Mouse (Mus musculus): Measurements from ENCODE around the gene Apol7a.
A peak's percentile ranks its signal among the peaks of the same experiment; 100 is the strongest.
"Not testable (repeated sequence)": the region's sequence is repeated elsewhere in the genome, so short reads cannot be mapped to it uniquely, and the experiment has no call there.

The Apol7a gene

GRCm38 (mm10) chr15:77399027-77399426 lies at the start of gene Apol7a:
Gene Apol7a (minus strand): TSS chr15:77399110.
- not testable (repeated sequence) for DNase-seq

DNA sequence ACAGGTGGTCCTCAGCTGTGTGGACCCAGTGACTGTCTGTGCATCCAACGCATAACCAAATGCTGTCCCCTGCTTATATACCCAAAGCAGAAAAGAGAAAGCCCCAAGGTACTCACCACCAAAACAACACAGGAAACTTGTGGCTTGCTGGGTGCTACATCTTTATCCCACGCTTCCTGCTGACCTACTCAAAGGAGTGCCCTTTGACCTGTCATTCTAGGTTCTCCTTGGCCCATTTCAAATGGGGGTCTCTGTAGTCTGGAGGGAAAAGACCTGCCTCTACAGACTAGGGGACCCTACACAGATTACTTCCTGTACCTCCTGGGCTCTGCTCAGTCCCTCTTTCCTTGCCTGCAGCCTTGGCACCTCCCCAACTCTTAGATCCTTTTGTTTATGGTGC lies 48.5 kb upstream of the Apol7a start, which contains the start of gene Apol7b:
Apol7b (minus strand) TSS at position 101 of the 400 bp plus-strand sequence.
- DNase-seq = not testable (repeated sequence)

- not testable (repeated sequence) for DNase-seq
These were observed 46.8 kb upstream of the Apol7a start for GRCm38 (mm10) chr15:77445668-77446067.

- peak; percentile 39 for DNase-seq
These were observed 45.8 kb upstream of the Apol7a start for GRCm38 (mm10) chr15:77444746-77445145.

- not testable (repeated sequence) for DNase-seq
These were observed 30.0 kb upstream of the Apol7a start for GRCm38 (mm10) chr15:77428690-77429448.

DNA sequence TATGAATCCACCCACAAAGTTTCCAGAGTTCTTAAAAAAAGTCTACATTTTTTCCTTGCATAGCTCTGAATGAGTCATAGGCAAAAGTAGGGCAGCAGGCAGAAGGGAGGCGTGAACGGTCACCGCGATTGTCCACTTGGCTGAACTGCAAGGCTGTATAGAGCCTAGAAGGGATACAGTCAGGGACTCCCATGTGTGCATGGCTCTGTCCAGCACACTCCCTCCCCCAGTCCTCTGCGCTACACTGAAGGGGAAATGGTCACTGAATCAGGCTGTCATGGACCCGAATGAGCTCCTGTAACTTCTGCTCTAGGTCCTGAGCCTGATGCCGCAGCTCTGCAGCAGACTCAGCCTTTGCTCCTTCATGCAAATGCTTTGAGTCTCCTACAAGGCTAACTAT lies 24.0 kb upstream of the Apol7a start:
- not testable (repeated sequence) for DNase-seq

GRCm38 (mm10) chr15:77419657-77420056 lies 20.7 kb upstream of the Apol7a start:
- DNase-seq = not testable (repeated sequence)

DNA sequence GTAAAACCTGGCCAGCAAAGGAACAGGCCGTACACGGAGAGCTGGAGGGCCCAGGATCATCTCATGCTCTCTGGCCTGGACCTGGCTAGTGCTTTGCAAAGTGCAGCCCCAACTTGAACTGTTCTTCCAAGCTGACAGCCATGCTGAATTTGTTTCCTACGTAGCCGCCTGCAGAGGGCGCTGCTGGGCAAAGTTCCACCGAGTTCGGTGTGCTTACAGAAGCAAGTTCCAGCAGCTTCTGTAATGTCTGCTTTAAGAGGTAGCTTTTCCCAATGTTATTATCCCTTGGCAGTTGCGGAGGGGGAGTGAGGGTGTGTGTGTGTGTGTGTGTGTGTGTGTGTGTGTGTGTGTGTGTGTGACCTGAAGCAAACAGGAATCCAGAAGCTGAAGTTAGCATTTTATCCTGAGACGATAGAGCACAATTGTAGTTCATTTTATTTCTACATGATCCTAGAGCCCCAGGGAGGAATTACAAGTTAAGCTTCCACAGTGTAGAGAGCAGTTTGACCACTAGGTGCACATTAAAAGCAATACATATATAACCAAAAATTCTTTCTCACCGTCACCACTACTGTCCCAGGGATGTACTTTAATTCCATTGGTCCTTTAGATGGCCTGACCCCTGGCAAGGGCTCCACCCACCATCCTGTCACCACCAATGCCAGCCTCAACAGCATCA lies 17.9 kb upstream of the Apol7a start:
- not testable (repeated sequence) for DNase-seq

DNA sequence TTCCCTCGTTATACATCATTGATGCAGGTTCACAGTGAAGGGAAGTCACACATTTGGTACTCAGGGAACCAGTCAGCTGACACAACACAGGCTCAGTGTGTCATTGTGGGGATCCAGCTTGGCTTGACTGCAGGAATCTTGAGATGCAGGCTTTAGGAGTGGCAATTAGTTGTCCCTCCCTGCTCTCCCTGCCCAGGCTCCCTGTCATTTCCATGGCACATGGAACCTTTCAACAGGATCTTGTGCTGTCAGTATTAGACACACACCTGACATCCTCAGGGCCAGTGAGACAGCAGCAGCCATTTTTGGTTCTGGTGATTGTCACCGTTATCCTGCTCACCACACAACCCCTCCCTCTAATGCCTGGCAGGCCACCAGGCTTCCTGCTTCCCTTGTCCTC lies 16.7 kb upstream of the Apol7a start:
- DNase-seq = not testable (repeated sequence)

DNA sequence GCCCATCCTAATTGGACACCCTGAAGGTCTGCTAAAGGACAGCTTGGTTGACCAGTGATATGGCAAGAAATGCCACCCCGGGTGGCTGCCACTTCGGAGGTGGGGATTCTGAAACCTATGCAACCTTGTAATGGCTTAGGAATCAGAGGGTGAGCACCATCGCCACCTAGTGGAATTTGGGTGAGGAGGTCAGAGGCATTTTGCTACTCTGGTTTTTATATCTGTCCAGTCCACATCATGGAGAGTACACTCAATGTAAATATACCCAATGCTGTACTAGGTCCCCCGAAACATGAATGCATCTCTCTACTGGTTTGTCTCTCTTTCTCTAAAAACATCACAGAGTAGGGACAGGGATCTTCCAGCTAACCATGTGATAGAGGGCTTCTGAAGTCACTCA lies 13.8 kb upstream of the Apol7a start:
- not testable (repeated sequence) for DNase-seq

- not testable (repeated sequence) for DNase-seq
These were observed 12.1 kb upstream of the Apol7a start, which contains the start of gene Apol9a for GRCm38 (mm10) chr15:77411035-77411434. Gene Apol9a (minus strand): TSS chr15:77411135.

- not testable (repeated sequence) for DNase-seq
These were observed 7.5 kb upstream of the Apol7a start for GRCm38 (mm10) chr15:77406370-77406769.

- DNase-seq = not testable (repeated sequence)
These were observed 1.3 kb downstream of the Apol7a start for GRCm38 (mm10) chr15:77397450-77398132.

DNA sequence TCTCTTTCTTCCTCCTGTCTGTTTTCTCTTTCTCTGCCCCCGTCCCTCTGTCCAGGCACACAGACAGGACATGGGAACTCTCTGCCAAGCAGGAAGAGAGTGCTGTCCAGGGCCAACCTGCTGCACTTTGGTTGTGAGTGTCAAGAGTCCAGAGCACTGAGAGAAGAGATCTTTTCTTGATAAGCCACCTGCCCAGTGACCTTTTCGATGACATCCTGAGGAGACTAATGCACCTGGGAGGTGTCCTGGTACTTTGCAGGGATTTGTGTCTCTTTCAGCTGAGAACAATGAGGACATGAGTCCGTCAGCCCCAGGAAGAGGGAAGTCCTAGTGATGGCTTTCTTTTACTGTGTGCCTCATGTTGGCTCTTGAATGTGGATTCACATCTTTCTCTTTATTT lies 5.1 kb downstream of the Apol7a start:
- not testable (repeated sequence) for DNase-seq

GRCm38 (mm10) chr15:77387462-77387861 lies 11.4 kb downstream of the Apol7a start:
- no peak for DNase-seq

DNA sequence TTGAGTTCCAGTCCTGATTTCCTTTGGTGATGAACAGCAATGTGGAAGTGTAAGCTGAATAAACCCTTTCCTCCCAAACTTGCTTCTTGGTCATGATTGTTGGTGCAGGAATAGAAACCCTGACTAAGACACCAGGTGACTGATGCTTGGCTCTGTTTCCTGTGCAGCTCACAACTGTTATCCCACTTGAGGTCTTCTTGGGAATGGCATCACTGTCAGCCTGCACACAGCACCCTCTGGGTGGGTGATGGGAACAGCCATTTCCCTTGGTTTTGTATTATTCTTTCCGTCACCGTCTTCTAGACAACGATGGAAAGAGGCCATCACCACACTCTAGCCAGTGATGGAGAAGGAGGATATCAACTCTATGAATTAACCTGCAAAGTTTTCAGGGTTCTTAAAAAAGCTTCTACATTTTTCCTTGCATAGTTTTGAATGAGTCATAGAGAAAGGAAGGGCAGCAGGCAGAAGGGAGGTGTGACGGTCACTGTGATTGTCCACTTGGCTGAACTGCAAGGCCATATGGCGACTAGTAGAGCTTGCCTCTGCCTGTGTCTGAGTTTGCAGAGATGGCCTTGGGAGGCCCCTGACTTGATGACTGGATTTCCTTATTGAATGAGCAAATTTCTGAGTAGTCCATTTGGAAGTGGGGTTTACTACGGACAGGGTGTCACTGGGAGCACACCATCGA lies 14.4 kb downstream of the Apol7a start:
- no peak for DNase-seq

DNA sequence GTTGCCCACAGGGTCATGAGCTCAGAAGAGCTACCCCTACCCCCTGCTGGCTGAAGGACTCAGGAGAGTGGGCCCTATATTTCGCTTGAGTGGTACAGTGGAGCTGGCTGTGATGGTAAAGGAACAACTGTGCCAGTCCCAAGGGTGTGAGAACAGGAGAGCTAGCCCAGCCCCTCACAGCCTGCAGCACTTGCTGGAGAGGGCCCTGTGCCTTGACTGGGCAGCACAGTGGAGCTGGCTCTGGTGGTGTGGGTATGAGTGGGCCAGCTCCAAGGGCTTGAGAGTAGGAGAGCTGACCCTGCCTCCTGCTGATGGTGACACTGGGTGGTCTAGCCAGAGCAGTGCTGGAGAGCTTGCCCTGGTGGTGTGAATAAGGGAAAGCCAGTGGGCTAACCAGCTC lies 16.0 kb downstream of the Apol7a start:
- no peak for DNase-seq

GRCm38 (mm10) chr15:77382271-77382850 lies 16.5 kb downstream of the Apol7a start:
- DNase-seq = no peak

DNA sequence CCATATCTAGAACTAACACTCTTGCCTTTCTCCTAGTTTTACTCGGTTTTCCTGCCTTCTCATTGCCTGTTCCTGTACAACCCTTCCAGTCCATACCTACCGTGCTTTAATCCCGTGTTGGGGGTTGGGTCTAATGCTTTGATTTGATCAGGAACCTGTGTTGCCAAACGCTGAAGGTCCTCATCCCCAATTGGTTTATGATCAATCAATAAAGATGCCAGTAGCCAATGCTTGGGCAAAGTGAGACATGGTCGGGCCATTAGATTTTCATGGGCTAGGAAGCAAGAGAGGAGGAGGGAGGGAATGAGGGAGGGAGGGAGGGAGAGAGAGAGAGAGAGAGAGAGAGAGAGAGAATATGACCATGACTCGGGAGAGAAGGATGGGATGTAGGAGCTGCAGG lies 17.4 kb downstream of the Apol7a start:
- DNase-seq = no peak

- DNase-seq = no peak
These were observed 19.0 kb downstream of the Apol7a start for GRCm38 (mm10) chr15:77379921-77380320.

DNA sequence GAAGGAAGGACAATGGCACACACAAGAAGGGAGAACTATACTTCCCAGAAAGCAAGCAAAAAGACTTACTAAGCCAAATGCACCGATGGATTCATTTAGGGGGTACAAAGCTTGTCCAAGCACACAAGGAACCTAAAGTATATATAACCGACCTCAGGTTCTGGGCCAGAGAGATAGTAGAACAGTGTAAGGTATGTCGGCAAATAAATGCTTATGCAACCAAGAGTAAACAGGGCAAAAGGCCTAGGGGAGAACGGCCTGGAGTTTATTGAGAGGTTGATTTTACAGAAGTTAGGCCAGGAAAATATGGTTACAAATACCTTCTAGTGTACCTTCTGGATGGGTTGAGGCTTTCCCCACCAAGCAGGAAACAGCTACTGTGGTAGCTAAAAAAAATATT lies 21.5 kb downstream of the Apol7a start:
- no peak for DNase-seq

DNA sequence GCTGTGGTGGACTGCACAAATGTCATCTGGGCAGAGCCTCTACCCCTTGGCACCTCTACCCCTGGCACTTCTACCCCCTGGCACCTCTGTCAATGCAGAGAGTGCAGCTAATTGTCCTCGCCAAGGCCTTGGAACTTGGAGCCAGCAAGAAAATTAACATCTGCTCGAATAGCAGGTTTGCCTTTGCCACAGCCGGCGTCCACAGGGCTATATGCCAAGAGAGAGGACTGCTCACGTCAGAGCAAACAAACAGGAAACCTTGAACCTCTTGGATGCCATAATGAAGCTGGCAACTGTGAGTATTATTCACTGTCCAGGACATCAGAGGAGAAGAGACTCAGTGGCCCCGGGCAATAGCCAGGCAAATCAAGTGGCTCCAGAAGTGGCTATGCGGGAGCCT lies 22.0 kb downstream of the Apol7a start:
- DNase-seq = no peak

All from right cerebral cortex, postnatal 4 days (tissue).